12 mouse cellular contexts compared by ENCODE assay signal in genomic region chr8:117332229-117333010, GRCm38 (mm10).
DNase-seq lines count a peak whose midpoint lies in the region; ATAC-seq and TF ChIP-seq lines count a peak whose summit lies in the region.
"Had no signal": no experiment of that assay in that cellular context is flagged by ENCODE, and none has a peak within 500 bp of the region (broad histone marks: within the 10 kb centered on the region; RNA-seq: fewer than 3 reads in every experiment).

No protein-coding gene starts in this region.

- ATAC-seq in kidney, embryonic 14.5 days (ENCODE audit: low FRiP score, low TSS enrichment), result peak; percentile 12; the same call in 1 of the 2 replicates
- ATAC-seq in monocyte, adult 5-6 weeks (replicated peaks; ENCODE audit: insufficient number of reproducible peaks, low FRiP score, low TSS enrichment, poor library complexity, severe bottlenecking), result peak; percentile 65
- no peak for ATAC-seq in erythroblast, adult 5-6 weeks (replicated peaks; ENCODE audit: low FRiP score, poor library complexity, severe bottlenecking)
- ATAC-seq: CD4-positive, CD25-positive, alpha-beta regulatory T cell, adult 4 months had no signal

- no peaks in the 10 kb centered on the region for H3K27me3 ChIP-seq in kidney, embryonic 14.5 days (ENCODE audit: control insufficient read depth, insufficient read depth, low read length)
- no peaks in the 10 kb centered on the region for H3K27me3 ChIP-seq in CH12.LX (replicated peaks)
- H3K27me3 ChIP-seq: neural tube, embryonic 12.5 days had no signal

- intact Hi-C loops in left cerebral cortex, adult 2 months (cut with DNase I), result loop anchor here (5.0 kb wide), 1 partner anchor 75 kb away; the partner anchor contains the start of gene Cmip

- TF ChIP-seq CTCF in CH12.LX (conservative IDR thresholded peaks at IDR 0.05 in 1 of 2, IDR thresholded peaks at IDR 0.05 in 1 of 2; ENCODE audit: low read depth in 2 of 2, low read length in 2 of 2), result no peak
- no peak for TF ChIP-seq CTCF in left cerebral cortex, adult 2 months (IDR thresholded peaks at IDR 0.05)

- H3K9me3 ChIP-seq in kidney, embryonic 14.5 days (ENCODE audit: control insufficient read depth, low read length), result no peaks in the 10 kb centered on the region
- peaks cover 3% of the 10 kb centered on the region for H3K9me3 ChIP-seq in CH12.LX (replicated peaks; ENCODE audit: low read length)
- H3K9me3 ChIP-seq: neural tube, embryonic 12.5 days had no signal

- H3K4me3 ChIP-seq in kidney, embryonic 14.5 days (ENCODE audit: low read length), result no peak overlapping the region
- no peak overlapping the region for H3K4me3 ChIP-seq in CH12.LX (replicated peaks in 1 of 3; ENCODE audit: low read depth in 2 of 3, low read length in 2 of 3, poor library complexity in 1 of 3)
- H3K4me3 ChIP-seq in left cerebral cortex, adult 2 months, result no peak overlapping the region
- H3K4me3 ChIP-seq: neural tube, embryonic 12.5 days had no signal

- no peak overlapping the region for H3K4me2 ChIP-seq in kidney, embryonic 14.5 days (replicated peaks; ENCODE audit: low read depth, low read length)
- H3K4me2 ChIP-seq in CH12.LX (ENCODE audit: insufficient read depth, low read depth, poor library complexity, severe bottlenecking), result no peak overlapping the region
- H3K4me2 ChIP-seq: neural tube, embryonic 12.5 days had no signal

- no peak overlapping the region for H3K9ac ChIP-seq in kidney, embryonic 14.5 days (ENCODE audit: low read depth, low read length)
- H3K9ac ChIP-seq in CH12.LX (ENCODE audit: insufficient read depth, low read depth), result no peak overlapping the region
- H3K9ac ChIP-seq: neural tube, embryonic 12.5 days had no signal

- TF ChIP-seq RAD21 in CH12.LX (IDR thresholded peaks at IDR 0.05; ENCODE audit: low read depth, low read length), result no peak

- dilution Hi-C loops in CH12.LX (cut with MboI; ENCODE audit: extremely low pct_ligation_motif_present, extremely low pct_unique_long_range_greater_than_20kb, low sequenced_read_pairs), result no loop called here

- WGBS in kidney, embryonic 14.5 days, result 44% methylated on average over 27 of the region's 27 CpGs

- no peaks in the 10 kb centered on the region for H3K36me3 ChIP-seq in kidney, embryonic 14.5 days (ENCODE audit: control insufficient read depth, insufficient read depth, low read length)
- peaks cover 0 to 7% of the 10 kb centered on the region in 2 experiments for H3K36me3 ChIP-seq in CH12.LX (replicated peaks in 1 of 2; ENCODE audit: control insufficient read depth in 1 of 2, insufficient read depth in 1 of 2, low read length in 1 of 2)
- H3K36me3 ChIP-seq: neural tube, embryonic 12.5 days had no signal

- in situ Hi-C loops in CH12.LX (cut with MboI; ENCODE audit: low pct_ligation_motif_present, low pct_unique_long_range_greater_than_20kb, low sequenced_read_pairs), result no loop called here

- TF ChIP-seq POLR2A in CH12.LX (IDR thresholded peaks at IDR 0.05; ENCODE audit: low read depth, low read length), result no peak

- 0 out of 2 replicates have a peak, but pooled peaks cover 6% of the 10 kb centered on the region for H3K79me2 ChIP-seq in CH12.LX (replicated peaks; ENCODE audit: control insufficient read depth, extremely low read depth, insufficient read depth, poor library complexity, severe bottlenecking)

- peak overlapping the region; percentile 70; the same call in 1 of the 2 replicates for H3K27ac ChIP-seq in kidney, embryonic 14.5 days (ENCODE audit: low read depth, low read length)
- no peak overlapping the region for H3K27ac ChIP-seq in CH12.LX (ENCODE audit: insufficient read depth, low read depth)
- no peak overlapping the region for H3K27ac ChIP-seq in left cerebral cortex, adult 2 months
- H3K27ac ChIP-seq: neural tube, embryonic 12.5 days had no signal

- no peak for TF ChIP-seq EP300 in CH12.LX (IDR thresholded peaks at IDR 0.05; ENCODE audit: low read length)

- peaks cover 49% of the 10 kb centered on the region for H3K4me1 ChIP-seq in kidney, embryonic 14.5 days (ENCODE audit: control insufficient read depth, insufficient read depth, low read length)
- peaks cover 50 to 92% of the 10 kb centered on the region in 2 experiments for H3K4me1 ChIP-seq in CH12.LX (ENCODE audit: control insufficient read depth in 1 of 2, insufficient read depth in 2 of 2)

- DNase-seq in kidney, postnatal 4 days, result no peak
- peak; percentile 52 for DNase-seq in CH12.LX (ENCODE audit: extremely low read depth)
- DNase-seq in left cerebral cortex, adult 2 months (ENCODE audit: extremely low spot score in 1 of 2, low spot score in 2 of 2), result peak; percentile 55 to 68
- DNase-seq in cerebellum, adult 9-11 months, result no peak
- DNase-seq in embryo, embryonic 10 days (ENCODE audit: low spot score), result no peak
- DNase-seq: cerebellum, postnatal 36 days; gastrocnemius, postnatal 25 days had no signal

TF ChIP-seq in CH12.LX, 34 proteins besides CTCF, POLR2A, EP300 and RAD21:
- no peak for TF ChIP-seq GABPA (IDR thresholded peaks at IDR 0.05; ENCODE audit: insufficient replicate concordance, low read depth, low read length)
- TF ChIP-seq KAT2A (IDR thresholded peaks at IDR 0.05; ENCODE audit: insufficient replicate concordance, low read length), result 0 out of 2 replicates have a peak, but pooled peaks have one; percentile 16
- peak; percentile 16; the same call in 1 of the 2 replicates for TF ChIP-seq ETS1 (conservative IDR thresholded peaks at IDR 0.05; ENCODE audit: low read depth, low read length)
- TF ChIP-seq TCF12 (IDR thresholded peaks at IDR 0.05; ENCODE audit: low read depth, low read length), result peak; percentile 22; the same call in 1 of the 2 replicates

Comparison
In these comparisons a context has a peak if more than half of its experiments do, and no peak if none do; other contexts are left out.
1. DNase-seq: peak in CH12.LX (single experiment) and left cerebral cortex, adult 2 months (2 of 2); none in kidney, postnatal 4 days (0 of 2), cerebellum, adult 9-11 months (single experiment) and embryo, embryonic 10 days (single experiment).